Mouse (Mus musculus) thymus, adult 2 months (tissue): ENCODE data around the gene Zfp292. TPM values are rescaled to one million over a fixed set of nuclear protein-coding genes. Genes with fewer than 3 reads are reported as not detected.

Source experiments
- DNase-seq: peaks from one replicate; pipeline ENCODE4 v3.0.0; 2021
- H3K27ac ChIP-seq: fragments of 200-500 bp; 2 replicates; pipeline ENCODE4 v1.5.1; 2012; ENCODE audit warnings: low read length, control low read depth; ENCODE audit not compliant: control insufficient read depth, insufficient read depth
- H3K27me3 ChIP-seq: fragments of 200-500 bp; 2 replicates; pipeline ENCODE4 v1.6.1; 2012; ENCODE audit warnings: mild to moderate bottlenecking, low read length, moderate library complexity, mixed read lengths; ENCODE audit not compliant: control insufficient read depth, insufficient read depth
- H3K36me3 ChIP-seq: fragments of 200-500 bp; 2 replicates; pipeline ENCODE4 v1.6.1; 2012; ENCODE audit warnings: mild to moderate bottlenecking, low read length, moderate library complexity; ENCODE audit not compliant: control insufficient read depth, insufficient read depth
- H3K4me1 ChIP-seq: fragments of 200-500 bp; replicated peaks from 2 replicates; pipeline ENCODE4 v1.6.1; 2012; ENCODE audit warnings: low read length; ENCODE audit not compliant: control insufficient read depth, insufficient read depth
- H3K4me3 ChIP-seq: fragments of 200-500 bp; 2 replicates; pipeline ENCODE4 v1.5.1; 2012; ENCODE audit warnings: mild to moderate bottlenecking, low read length, control low read depth, moderate library complexity; ENCODE audit not compliant: control insufficient read depth, insufficient read depth
- CTCF ChIP-seq: fragments of 200-500 bp; IDR thresholded peaks from 2 replicates; pipeline ENCODE4 v1.5.1; 2012; ENCODE audit warnings: mild to moderate bottlenecking, control low read depth, low read length, moderate library complexity, borderline replicate concordance; ENCODE audit not compliant: control insufficient read depth, poor library complexity, insufficient read depth; ENCODE audit errors: extremely low read depth
- POLR2A ChIP-seq: fragments of 200-500 bp; IDR thresholded peaks from 2 replicates; pipeline ENCODE4 v1.6.1; 2012; ENCODE audit warnings: mild to moderate bottlenecking, low read length, control low read depth, moderate library complexity; ENCODE audit not compliant: control insufficient read depth, poor library complexity, insufficient read depth; ENCODE audit errors: extremely low read depth
- WGBS: fragments of 180-500 bp; shearing (Covaris S2); methylation state at CpG from one replicate; pipeline ENCODE4 v1.1.7; 2018; 5-methylcytosine and 5-hydroxymethylcytosine counted together
- polyA plus RNA-seq: library from polyadenylated mRNA; depleted of rRNA; stranded (reverse); fragments of >200 nt; gene quantifications from 2 replicates; pipeline ENCODE4 v1.2.3, GENCODE M21; 2012

The Zfp292 gene
- polyA plus RNA-seq, 1 experiment = 7.1 TPM

DNA sequence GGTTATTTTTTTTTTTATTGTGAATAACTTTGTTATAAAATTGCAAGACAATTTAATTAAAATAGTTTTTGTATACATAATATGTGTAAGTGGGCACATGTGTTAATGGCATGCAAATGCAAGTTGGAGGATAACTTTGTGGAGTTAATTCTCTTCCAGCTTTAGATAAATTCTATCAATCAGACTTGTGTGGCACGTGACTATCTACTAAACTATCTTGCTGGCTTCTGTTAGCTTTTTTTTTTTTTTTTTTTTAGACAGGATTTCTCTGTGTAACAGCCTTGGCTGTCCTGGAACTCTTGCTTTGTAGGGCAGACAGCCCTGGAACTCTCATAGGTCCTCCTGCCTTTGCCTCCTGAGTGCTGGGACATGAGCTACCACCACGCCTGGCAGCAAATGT lies 15.7 kb upstream of the Zfp292 start:
- no peaks in the 10 kb centered on the region for H3K27me3 ChIP-seq
- no peak overlapping the region for H3K4me3 ChIP-seq
- TF ChIP-seq POLR2A (no peak), CTCF (no peak)
- no peak for DNase-seq
- no peaks in the 10 kb centered on the region for H3K36me3 ChIP-seq
- no peak overlapping the region for H3K27ac ChIP-seq
- 86% methylated on average over 2 of the region's 2 CpGs for WGBS
- no peaks in the 10 kb centered on the region for H3K4me1 ChIP-seq

GRCm38 (mm10) chr4:34893479-34893878 lies 10.7 kb upstream of the Zfp292 start, which contains the start of gene Cga:
Gene Cga, plus strand, starts transcription at chr4:34893779.
- H3K36me3 ChIP-seq = no peaks in the 10 kb centered on the region
- no peaks in the 10 kb centered on the region for H3K27me3 ChIP-seq
- no peak within 1 kb of the TSS for H3K4me3 ChIP-seq
- 84% methylated on average over 1 of the region's 1 CpGs for WGBS
- no peak within 1 kb of the TSS for H3K27ac ChIP-seq
- TF ChIP-seq POLR2A (no peak), CTCF (no peak)
- H3K4me1 ChIP-seq = peaks cover 4% of the 10 kb centered on the region
- DNase-seq = no peak

GRCm38 (mm10) chr4:34889812-34890185 lies 7.0 kb upstream of the Zfp292 start:
- DNase-seq = no peak
- whole genome bisulfite sequencing = 43% methylated on average over 2 of the region's 2 CpGs
- Histone ChIP-seq H3K36me3 (no peaks in the 10 kb centered on the region), H3K4me1 (peaks cover 9% of the 10 kb centered on the region), H3K27ac (no peak overlapping the region), H3K27me3 (no peaks in the 10 kb centered on the region), H3K4me3 (no peak overlapping the region)
- TF ChIP-seq POLR2A = no peak
- no peak for TF ChIP-seq CTCF

DNA sequence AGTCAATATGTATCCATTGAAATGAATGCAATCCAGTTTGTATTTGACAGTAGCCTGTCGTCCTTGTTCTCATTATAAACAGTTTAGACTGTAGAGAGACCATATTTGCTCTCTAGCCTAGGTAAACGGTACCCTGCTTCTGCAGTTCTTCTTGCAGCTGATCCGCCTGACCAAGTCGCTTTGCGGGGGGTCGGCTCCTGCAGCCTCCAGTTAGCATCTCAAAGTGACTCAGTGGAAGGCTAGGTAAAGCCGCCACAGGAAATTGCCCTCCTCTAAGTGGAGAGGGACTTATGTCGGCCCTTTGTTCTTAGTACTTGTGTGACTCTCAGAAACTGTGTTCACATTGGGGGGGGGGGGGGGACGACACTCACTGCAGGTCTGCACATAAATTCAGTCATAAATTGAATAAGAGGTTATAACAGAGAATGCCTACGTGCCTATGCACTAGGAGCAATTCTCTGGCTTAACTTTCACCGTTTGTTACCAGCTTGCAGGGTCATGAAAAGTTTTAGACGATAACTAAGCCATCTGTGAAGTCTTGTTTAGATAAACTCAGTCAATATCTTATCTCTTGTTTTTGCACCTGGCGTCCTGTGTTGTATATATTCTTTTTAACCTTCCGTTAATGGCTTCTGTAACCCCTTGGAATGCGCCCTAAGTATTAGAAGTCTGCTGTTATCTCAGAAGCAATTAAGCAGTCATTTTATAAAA lies 6.5 kb upstream of the Zfp292 start:
- H3K36me3 ChIP-seq = no peaks in the 10 kb centered on the region
- DNase-seq = no peak
- H3K4me3 ChIP-seq = no peak overlapping the region
- no peaks in the 10 kb centered on the region for H3K27me3 ChIP-seq
- peaks cover 9% of the 10 kb centered on the region for H3K4me1 ChIP-seq
- TF ChIP-seq POLR2A (no peak), CTCF (no peak)
- H3K27ac ChIP-seq = no peak overlapping the region
- 64% methylated on average over 15 of the region's 15 CpGs for WGBS

GRCm38 (mm10) chr4:34887295-34887694 lies 4.5 kb upstream of the Zfp292 start:
- WGBS = 9% methylated on average over 7 of the region's 7 CpGs
- no peak overlapping the region for H3K27ac ChIP-seq
- no peak for DNase-seq

DNA sequence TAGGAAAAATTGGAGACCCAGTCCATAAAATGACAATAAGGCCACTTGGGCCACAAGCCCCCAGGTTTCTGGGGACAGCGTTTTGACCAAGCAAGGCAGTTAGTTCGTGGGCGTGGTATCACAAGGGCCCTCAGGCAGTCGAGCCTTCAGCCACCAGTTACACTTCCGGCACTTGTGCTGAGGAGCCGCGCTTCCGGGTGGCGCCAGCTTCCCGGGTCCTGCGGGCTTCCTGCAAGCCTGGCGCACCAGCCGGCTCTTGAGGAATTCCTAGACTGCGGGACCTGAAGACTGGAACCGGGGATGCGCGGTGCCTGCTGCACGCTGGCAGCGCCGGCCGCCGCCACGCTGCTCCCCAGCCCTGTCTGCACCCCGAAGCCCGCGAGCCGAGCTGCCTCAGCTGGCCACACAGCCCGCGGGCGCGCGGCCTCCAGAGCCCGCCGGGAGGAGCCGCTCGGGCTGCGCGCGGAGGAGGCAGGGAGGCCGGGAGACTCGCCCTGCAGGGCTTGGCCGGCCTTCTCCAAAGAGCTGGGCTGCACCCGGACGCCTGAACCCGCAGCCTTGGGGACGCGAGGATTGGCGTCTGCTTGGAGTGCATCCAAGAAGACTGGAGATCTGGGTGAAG lies 3.8 kb upstream of the Zfp292 start:
- DNase-seq = peak; percentile 81
- TF ChIP-seq CTCF = 0 out of 2 replicates have a peak, but pooled peaks have one; percentile 14
- peak; percentile 64; the same call in 1 of the 2 replicates for TF ChIP-seq POLR2A
- no peaks in the 10 kb centered on the region for H3K27me3 ChIP-seq
- H3K27ac ChIP-seq = no peak overlapping the region
- H3K4me1 ChIP-seq = peaks cover 9% of the 10 kb centered on the region
- peak overlapping the region; percentile 87 for H3K4me3 ChIP-seq
- no peaks in the 10 kb centered on the region for H3K36me3 ChIP-seq
- under 1% methylated on average over 48 of the region's 48 CpGs for WGBS

More at GRCm38 (mm10) chr4:34887295-34887694, 4.5 kb upstream of the Zfp292 start:
- H3K27me3 ChIP-seq = no peaks in the 10 kb centered on the region
- peaks cover 9% of the 10 kb centered on the region for H3K4me1 ChIP-seq
- TF ChIP-seq POLR2A (no peak), CTCF (no peak)
- H3K4me3 ChIP-seq = no peak overlapping the region
- no peaks in the 10 kb centered on the region for H3K36me3 ChIP-seq
